Mouse (Mus musculus): ENCODE data around the gene Fam192a.

Gene Fam192a

DNA sequence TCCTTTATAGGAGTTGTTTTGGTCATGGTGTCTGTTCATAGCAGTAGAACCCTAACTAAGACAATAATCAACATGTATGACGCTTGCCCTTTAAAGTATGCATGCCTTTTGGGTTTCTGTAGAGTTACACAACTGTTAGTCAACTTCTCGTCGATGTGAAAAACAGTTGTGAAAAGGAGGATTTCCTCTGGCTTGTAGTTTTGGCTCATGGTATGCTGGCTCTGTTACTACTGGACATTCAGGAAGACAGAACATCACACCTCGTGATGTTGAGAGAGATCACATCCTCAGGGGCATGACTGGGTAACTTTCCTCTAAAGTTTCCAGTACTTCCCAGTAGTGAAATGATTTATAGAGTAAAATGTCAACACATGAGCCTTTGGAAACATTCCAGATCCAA, 71.2 kb downstream of the Fam192a start:
- DNase-seq = no peak

DNA sequence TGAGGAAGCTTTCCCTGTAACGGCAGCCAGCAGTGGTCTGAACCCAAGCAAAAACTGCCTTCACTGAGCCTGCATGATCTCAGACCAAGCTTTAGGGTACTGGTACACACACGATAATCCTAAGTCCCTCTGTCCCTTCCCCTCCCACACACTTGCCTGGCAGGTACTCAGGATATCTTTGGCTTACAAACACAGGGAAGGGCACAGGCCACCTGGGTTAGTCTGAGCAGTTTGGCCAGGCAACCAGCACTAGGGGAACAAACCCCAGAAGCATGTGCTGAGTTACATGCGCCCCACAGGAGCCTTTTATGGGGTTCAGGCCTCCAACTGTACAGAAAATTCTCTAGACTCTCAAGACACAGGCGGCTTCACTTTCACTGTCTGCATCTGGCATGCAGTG, 71.9 kb downstream of the Fam192a start:
- DNase-seq = no peak

DNA sequence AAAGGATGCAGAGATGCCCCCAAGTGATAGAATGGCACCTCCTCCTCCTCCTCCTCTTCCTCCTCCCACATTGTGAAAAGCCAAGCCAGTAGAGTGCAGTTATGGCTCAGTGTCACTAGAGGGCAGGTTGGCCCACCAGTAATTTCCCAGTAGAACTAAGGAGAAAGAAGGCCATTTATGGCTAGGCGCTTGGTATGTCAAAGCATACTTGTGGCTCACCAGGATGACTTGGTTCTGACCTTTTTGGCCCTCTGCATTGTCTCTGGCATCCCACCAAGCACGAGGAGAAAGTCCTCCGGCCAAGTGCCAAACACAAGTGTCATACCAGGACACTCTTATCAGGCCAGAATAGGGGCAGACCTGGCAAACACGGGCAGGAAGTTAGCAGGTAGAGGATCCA, 73.6 kb downstream of the Fam192a start:
- peak; percentile 8 for DNase-seq

DNA sequence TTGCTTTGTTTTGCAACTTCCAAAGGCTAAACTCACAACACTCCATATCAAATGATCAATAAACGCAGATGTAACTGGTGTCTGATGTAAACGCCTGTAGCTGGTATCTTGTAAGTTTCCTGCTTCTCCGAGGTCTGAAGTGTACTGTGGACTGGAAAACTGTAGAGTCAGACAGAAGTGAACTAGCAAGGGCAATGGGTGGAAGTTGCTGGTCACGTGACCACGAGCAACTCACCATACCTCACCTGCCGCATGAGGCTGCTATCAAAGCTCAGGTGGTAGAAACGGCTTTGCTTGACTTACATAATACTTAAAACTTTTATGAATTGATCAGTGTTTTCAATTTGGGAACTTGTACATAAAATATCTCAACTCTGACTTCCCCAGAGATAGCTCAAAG, 74.6 kb downstream of the Fam192a start:
- DNase-seq = no peak

DNA sequence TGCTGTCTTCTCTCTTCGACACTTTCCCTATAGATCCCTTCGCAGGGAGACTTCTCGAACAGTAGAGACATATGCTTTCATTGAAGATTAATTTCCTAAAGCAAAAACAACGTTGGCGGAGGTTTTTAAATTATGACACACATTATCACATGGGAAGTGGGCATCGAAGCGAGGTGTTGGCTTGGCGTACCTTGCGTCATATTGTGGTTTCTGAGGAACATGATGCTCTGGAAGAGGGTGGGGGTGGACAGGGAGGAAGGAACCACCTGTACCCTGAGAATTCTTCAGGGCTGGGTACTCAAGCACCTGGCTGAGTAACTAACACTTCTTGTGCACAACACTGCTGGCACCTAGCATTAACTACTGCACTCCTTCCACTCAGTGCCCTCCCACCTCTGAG, 77.2 kb downstream of the Fam192a start:
- no peak for DNase-seq
